Mouse (Mus musculus): ENCODE measurements around the gene Dapk1.

The Dapk1 gene

DNA sequence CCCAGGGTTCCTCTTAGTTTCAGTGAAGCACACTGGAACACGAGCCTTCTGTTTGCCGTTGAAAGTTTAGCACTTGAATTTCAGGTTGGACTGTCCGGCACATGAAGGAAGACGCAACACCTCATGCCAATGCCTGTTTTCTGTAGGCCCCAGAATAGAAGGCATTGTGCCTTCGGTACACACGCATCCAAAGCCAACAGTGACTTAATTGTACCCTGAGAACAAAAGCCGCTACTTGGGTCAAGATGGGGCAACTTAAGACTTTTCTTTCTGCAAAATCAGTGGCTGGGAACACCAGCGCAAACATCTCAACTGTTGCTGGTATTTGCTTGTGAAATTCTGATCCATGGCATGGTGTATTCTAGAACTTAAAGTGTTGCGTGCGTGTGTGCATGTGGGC, 63.1 kb downstream of the Dapk1 start:
- no peak for DNase-seq

DNA sequence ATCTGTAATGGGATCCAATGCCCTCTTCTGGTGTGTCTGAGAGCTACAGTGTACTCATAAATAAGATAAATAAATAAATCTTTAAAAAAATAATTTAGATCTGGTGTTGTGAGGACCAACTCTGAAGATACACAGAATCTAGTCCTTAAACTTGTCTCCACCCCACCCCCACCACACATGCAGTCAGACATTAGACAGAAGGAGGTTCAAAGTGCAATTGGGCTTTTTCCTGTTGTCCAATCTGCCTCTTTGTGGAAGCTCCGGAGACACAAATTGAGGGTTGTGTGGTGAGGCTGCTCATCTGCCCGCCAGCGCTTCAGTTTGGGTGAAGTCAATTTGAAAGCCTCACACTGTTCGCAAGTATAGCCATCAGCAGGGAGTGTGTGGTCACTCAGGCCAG, 63.7 kb downstream of the Dapk1 start:
- no peak for DNase-seq

GRCm38 (mm10) chr13:60668036-60668435, 66.3 kb downstream of the Dapk1 start:
- DNase-seq = no peak

DNA sequence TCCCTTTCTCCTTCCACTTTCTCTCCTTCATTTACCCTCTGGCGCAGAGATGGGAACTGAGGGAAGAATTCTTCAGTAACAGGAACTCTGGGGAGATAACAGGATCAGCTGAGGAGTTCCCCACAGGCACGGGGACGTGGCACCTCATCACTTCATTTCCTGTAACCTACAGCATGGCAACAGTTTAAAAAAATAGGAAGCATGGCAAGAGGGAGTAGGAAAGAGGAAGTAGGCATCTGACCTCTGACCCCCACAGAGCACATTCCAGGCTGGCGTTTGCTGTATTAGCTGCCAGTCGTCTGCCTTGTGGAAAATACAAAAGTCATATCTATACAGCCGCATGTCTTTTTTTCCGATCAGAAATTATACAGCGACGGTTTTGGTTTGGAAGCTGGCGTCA, 68.9 kb downstream of the Dapk1 start:
- no peak for DNase-seq

DNA sequence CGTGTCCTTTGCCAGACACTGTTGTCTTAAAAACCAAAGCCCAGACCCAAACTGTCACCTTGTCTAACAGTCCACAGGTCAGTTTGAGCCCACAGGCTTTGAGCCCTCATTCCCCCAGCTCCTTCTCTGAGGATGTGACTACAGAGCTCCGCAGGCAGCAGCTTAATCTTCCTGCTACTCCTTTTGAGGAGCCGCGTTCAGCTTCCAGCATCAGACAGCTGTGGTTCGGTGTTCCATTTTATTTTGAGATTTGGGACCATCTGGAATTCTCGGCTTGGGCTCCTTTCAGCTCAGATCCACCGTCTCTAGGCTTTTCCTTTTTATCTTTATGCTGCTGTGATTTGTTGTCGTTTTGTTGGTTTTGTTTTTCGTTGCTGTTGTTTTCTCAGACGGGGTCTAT, 69.5 kb downstream of the Dapk1 start:
- DNase-seq = no peak

- no peak for DNase-seq
Observed at GRCm38 (mm10) chr13:60672287-60672686, 70.5 kb downstream of the Dapk1 start.

- DNase-seq = no peak
Observed at GRCm38 (mm10) chr13:60672882-60673675, 71.3 kb downstream of the Dapk1 start.

DNA sequence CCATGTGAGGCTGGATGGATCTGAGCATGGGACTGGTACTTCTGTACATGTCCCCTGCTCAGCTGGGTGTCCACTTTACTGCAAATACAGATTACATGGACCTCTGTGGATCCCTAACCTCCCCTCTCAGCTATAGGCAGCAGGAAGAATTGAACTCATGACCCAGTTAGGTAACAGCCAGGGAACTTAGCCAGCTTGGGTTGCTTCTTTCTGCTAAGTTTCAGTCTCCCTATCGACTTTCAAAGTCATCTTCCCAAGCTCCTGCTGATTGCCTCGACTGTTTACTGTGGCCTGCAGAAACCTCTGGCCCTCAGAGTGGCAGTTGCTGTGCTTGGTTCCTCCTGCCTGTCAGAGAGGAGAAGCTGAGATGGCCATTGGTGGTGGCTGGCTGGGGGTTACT, 72.6 kb downstream of the Dapk1 start:
- no peak for DNase-seq

GRCm38 (mm10) chr13:60674911-60675310, 73.2 kb downstream of the Dapk1 start:
- DNase-seq = no peak

- no peak for DNase-seq
Observed at GRCm38 (mm10) chr13:60675416-60675815, 73.7 kb downstream of the Dapk1 start.

DNA sequence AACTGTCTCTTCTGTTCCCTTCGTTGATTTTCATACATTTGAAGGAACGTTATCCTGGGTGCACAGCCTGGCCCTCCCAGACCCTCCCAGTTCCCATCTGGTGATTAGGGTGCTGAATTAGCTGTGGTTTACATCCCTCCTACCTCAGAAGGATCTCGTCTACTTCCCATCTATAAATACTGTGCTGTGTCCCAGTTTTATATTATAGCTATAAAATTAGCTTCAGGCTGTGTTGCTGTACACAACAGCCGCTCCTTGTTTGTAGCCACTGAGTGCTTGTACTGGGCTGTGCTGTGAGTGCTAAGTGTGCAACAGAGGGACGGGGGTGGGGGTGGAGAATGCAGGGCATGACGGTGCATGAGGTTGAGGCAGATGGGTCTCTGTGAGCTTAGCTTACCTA, 77.2 kb downstream of the Dapk1 start:
- no peak for DNase-seq

- DNase-seq = no peak
Observed at GRCm38 (mm10) chr13:60682714-60683695, 81.3 kb downstream of the Dapk1 start.

DNA sequence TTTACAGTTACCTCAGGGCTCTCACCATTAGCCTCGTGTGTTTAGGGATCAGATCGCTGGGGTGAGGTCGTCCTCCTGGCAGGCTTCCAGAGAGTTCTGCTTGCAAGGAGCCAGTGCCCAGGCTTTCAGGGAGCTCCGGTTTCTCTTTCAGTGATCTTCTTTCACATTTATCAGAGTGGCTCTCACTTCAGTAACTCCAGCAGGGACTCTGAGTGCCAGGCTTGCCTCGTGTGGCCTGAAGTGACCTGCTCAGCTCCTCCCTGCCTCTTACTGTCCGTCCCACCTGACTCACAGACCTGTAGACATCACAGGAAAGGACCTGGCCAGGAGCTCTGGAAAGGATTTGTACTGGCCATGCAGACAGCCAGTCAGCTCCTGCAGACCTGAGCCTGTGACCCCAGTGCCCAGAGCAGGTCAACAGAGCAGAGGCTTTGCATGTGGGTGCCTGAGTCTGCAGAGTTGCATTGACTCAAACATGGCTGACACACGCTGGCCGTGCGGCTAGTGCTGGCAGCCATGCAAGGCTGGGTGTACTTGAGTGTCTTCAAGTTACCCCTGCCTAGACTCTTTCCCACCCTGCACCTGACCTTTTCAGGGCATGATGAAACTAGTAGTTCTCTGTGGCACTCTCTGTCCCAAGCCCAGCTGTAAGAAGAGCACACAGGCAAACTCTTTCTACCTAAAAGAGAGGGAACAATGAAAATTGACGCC, 82.5 kb downstream of the Dapk1 start:
- no peak for DNase-seq

- no peak for DNase-seq
Observed at GRCm38 (mm10) chr13:60684806-60685205, 83.1 kb downstream of the Dapk1 start.

GRCm38 (mm10) chr13:60685216-60685615, 83.5 kb downstream of the Dapk1 start:
- DNase-seq = no peak

- DNase-seq = no peak
Observed at GRCm38 (mm10) chr13:60686024-60686663, 84.4 kb downstream of the Dapk1 start.

DNA sequence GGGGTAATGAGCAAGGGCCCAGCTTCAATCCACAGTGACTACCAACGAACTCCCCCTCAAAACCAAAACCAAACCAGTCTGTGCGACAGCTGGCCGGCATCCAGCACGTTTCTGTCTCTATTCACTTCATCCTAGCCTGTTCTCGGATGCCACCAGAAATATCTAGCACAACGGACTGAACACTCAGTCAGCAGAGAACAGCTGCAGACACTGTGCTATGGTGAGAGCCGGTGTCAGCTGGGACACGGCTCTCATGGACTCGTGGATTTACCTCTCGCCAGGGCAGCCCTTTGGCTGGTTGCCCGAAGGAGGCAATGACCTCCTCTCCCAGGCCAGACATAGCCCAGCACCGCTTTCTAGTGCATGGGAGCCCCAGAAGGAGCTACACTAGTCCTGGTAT, 85.2 kb downstream of the Dapk1 start:
- no peak for DNase-seq

GRCm38 (mm10) chr13:60687462-60687861, 85.7 kb downstream of the Dapk1 start:
- no peak for DNase-seq

DNA sequence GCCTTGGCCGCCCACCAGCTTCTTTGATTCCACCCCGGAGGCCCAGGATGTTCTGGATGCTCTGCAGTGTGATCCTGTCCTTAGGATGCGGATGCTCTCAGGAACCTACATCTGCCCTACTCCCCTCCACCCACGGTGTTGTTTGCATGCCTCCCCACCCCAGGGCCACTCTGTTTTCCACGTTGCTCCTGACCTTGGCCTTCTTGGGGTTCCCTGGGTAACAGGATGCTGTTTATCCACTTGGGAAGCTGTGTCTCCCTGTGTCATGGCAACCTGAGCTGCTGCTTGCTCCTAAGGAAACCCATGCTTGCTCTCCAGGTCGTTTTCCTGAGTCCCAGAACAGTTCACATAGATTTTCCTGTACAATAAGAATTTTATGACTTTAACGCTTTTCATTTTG, 86.1 kb downstream of the Dapk1 start:
- DNase-seq = no peak

DNA sequence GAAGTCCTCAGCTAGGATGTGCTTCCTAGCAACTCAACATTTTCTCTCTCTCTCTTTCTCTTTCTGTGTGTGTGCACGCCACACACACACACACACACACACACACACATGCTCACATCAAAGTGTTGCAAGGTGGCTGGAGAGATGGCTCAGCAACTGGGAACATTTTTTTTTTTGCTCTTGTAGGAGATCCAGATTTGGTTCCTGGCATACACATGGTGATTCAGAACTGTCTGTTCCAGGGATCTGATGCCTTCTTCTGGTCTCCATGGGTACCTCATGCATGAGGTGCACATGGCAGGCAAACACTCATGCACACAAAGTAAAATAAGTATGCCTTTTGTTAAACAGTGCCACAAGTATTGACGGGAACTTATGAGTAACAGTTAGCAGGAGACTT, 89.2 kb downstream of the Dapk1 start:
- DNase-seq = no peak

DNA sequence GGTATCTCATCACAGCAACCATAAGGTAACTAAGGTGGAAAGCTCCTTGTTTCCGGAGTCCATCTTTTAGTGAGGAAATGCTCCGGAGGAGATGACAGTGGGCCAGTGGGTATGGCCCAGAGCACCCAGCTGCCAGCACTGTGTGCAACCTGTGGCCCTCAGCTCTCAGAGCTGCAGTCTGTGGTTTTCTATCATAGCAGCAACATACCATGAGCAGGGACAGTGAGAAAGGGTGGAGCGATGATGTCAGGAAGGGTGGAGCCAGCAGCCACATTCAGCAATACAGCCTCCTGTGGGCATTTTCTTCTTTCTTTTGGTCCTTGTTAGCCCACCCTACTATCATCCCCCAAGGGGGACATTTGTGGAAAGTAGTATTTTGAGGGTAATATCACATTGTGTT, 90.2 kb downstream of the Dapk1 start:
- no peak for DNase-seq

GRCm38 (mm10) chr13:60695186-60695980, 93.6 kb downstream of the Dapk1 start:
- DNase-seq = no peak
